Mouse (Mus musculus): ENCODE data around the gene Sp1. TPM values are rescaled to one million over a fixed set of nuclear protein-coding genes. Genes with fewer than 3 reads are reported as not detected.

Gene Sp1
- polyA plus RNA-seq, 1 experiment = 13.4 TPM

DNA sequence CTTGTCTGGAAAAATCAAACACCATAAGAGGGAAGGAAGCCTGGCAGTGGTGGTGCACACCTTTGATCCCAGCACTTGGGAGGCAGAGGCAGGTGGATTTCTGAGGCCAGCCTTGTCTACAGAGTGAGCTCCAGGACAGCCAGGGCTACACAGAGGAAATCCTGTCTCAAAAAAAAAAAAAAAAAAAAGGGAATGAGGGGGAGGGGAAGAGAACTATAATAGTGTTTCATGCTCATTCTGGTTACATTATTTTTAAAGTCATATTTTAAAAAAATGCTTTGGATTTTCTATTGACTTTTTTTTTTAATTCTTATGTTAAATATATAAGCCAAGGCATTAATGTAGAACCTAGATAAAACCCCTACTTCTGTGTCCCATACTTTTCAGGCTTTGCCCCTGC lies 7.7 kb downstream of the Sp1 start:
- peaks cover 87% of the 10 kb centered on the region for H3K36me3 ChIP-seq (ENCODE audit: control insufficient read depth, insufficient read depth)

GRCm38 (mm10) chr15:102417524-102417923 lies 11.6 kb downstream of the Sp1 start:
- no peak overlapping the region for H3ac ChIP-seq (ENCODE audit: control insufficient read depth, insufficient read length, low read depth)
- H3K36me3 ChIP-seq (ENCODE audit: control insufficient read depth, insufficient read depth) = peaks cover 75% of the 10 kb centered on the region
- H3K79me3 ChIP-seq (ENCODE audit: low read depth) = peaks cover 81% of the 10 kb centered on the region

More for the DNA sequence above, 7.7 kb downstream of the Sp1 start:
- Histone ChIP-seq H3K27me3 (ENCODE audit: control insufficient read depth, insufficient read depth, insufficient read length) (no peaks in the 10 kb centered on the region), H3K79me2 (ENCODE audit: control insufficient read depth, insufficient read depth) (peaks cover 100% of the 10 kb centered on the region), H3K4me3 (ENCODE audit: insufficient read depth, poor library complexity, severe bottlenecking) (no peak overlapping the region), H3ac (ENCODE audit: control insufficient read depth, insufficient read length, low read depth) (no peak overlapping the region), H3K79me3 (ENCODE audit: low read depth) (peaks cover 91% of the 10 kb centered on the region)
- TF ChIP-seq MYOD1 (IDR thresholded peaks at IDR 0.05; ENCODE audit: control insufficient read depth, insufficient read length, low read depth) (no peak), FOSL1 (IDR thresholded peaks at IDR 0.05; ENCODE audit: insufficient read depth, low read length, poor library complexity, severe bottlenecking) (no peak), CEBPB (IDR thresholded peaks at IDR 0.05; ENCODE audit: low read depth) (no peak), USF1 (IDR thresholded peaks at IDR 0.05; ENCODE audit: low read depth) (no peak), CTCF (IDR thresholded peaks at IDR 0.05; ENCODE audit: control insufficient read depth, insufficient read depth, insufficient read length) (no peak), MYOG (IDR thresholded peaks at IDR 0.05; ENCODE audit: control insufficient read depth, extremely low read depth, insufficient read length) (no peak), MAX (IDR thresholded peaks at IDR 0.05) (no peak)

GRCm38 (mm10) chr15:102420986-102421385 lies 15.0 kb downstream of the Sp1 start:
- no peaks in the 10 kb centered on the region for H3K27me3 ChIP-seq (ENCODE audit: control insufficient read depth, insufficient read depth, insufficient read length)
- peaks cover 93% of the 10 kb centered on the region for H3K79me2 ChIP-seq (ENCODE audit: control insufficient read depth, insufficient read depth)
- H3K4me3 ChIP-seq (ENCODE audit: insufficient read depth, poor library complexity, severe bottlenecking) = no peak overlapping the region
- peaks cover 73% of the 10 kb centered on the region for H3K79me3 ChIP-seq (ENCODE audit: low read depth)
- H3K36me3 ChIP-seq (ENCODE audit: control insufficient read depth, insufficient read depth) = peaks cover 67% of the 10 kb centered on the region
- no peak for TF ChIP-seq FOSL1 (IDR thresholded peaks at IDR 0.05; ENCODE audit: insufficient read depth, low read length, poor library complexity, severe bottlenecking)
- TF ChIP-seq MAX (IDR thresholded peaks at IDR 0.05) = peak; percentile 29
- TF ChIP-seq USF1 (IDR thresholded peaks at IDR 0.05; ENCODE audit: low read depth) = no peak
- no peak overlapping the region for H3ac ChIP-seq (ENCODE audit: control insufficient read depth, insufficient read length, low read depth)

More at GRCm38 (mm10) chr15:102417524-102417923, 11.6 kb downstream of the Sp1 start:
- H3K79me2 ChIP-seq (ENCODE audit: control insufficient read depth, insufficient read depth) = peaks cover 99% of the 10 kb centered on the region
- TF ChIP-seq MYOD1 (IDR thresholded peaks at IDR 0.05; ENCODE audit: control insufficient read depth, insufficient read length, low read depth) (no peak), MAX (IDR thresholded peaks at IDR 0.05) (no peak), FOSL1 (IDR thresholded peaks at IDR 0.05; ENCODE audit: insufficient read depth, low read length, poor library complexity, severe bottlenecking) (no peak), CTCF (IDR thresholded peaks at IDR 0.05; ENCODE audit: control insufficient read depth, insufficient read depth, insufficient read length) (no peak)
- H3K27me3 ChIP-seq (ENCODE audit: control insufficient read depth, insufficient read depth, insufficient read length) = no peaks in the 10 kb centered on the region
- no peak overlapping the region for H3K4me3 ChIP-seq (ENCODE audit: insufficient read depth, poor library complexity, severe bottlenecking)

GRCm38 (mm10) chr15:102421437-102421836 lies 15.5 kb downstream of the Sp1 start:
- Histone ChIP-seq H3K79me2 (ENCODE audit: control insufficient read depth, insufficient read depth) (peaks cover 90% of the 10 kb centered on the region), H3K79me3 (ENCODE audit: low read depth) (peaks cover 70% of the 10 kb centered on the region), H3ac (ENCODE audit: control insufficient read depth, insufficient read length, low read depth) (no peak overlapping the region), H3K36me3 (ENCODE audit: control insufficient read depth, insufficient read depth) (peaks cover 68% of the 10 kb centered on the region), H3K4me3 (ENCODE audit: insufficient read depth, poor library complexity, severe bottlenecking) (no peak overlapping the region), H3K27me3 (ENCODE audit: control insufficient read depth, insufficient read depth, insufficient read length) (no peaks in the 10 kb centered on the region)
- TF ChIP-seq MAX (IDR thresholded peaks at IDR 0.05) = no peak
- no peak for TF ChIP-seq MYOD1 (IDR thresholded peaks at IDR 0.05; ENCODE audit: control insufficient read depth, insufficient read length, low read depth)
- no peak for TF ChIP-seq MYOG (IDR thresholded peaks at IDR 0.05; ENCODE audit: control insufficient read depth, extremely low read depth, insufficient read length)
- no peak for TF ChIP-seq CEBPB (IDR thresholded peaks at IDR 0.05; ENCODE audit: low read depth)
- no peak for TF ChIP-seq USF1 (IDR thresholded peaks at IDR 0.05; ENCODE audit: low read depth)
- TF ChIP-seq FOSL1 (IDR thresholded peaks at IDR 0.05; ENCODE audit: insufficient read depth, low read length, poor library complexity, severe bottlenecking) = no peak

GRCm38 (mm10) chr15:102423602-102424240 lies 17.8 kb downstream of the Sp1 start:
- TF ChIP-seq USF1 (IDR thresholded peaks at IDR 0.05; ENCODE audit: low read depth) (no peak), FOSL1 (IDR thresholded peaks at IDR 0.05; ENCODE audit: insufficient read depth, low read length, poor library complexity, severe bottlenecking) (no peak), CEBPB (IDR thresholded peaks at IDR 0.05; ENCODE audit: low read depth) (no peak), MAX (IDR thresholded peaks at IDR 0.05) (no peak), MYOG (IDR thresholded peaks at IDR 0.05; ENCODE audit: control insufficient read depth, extremely low read depth, insufficient read length) (no peak), MYOD1 (IDR thresholded peaks at IDR 0.05; ENCODE audit: control insufficient read depth, insufficient read length, low read depth) (no peak), CTCF (IDR thresholded peaks at IDR 0.05; ENCODE audit: control insufficient read depth, insufficient read depth, insufficient read length) (no peak)
- no peak overlapping the region for H3ac ChIP-seq (ENCODE audit: control insufficient read depth, insufficient read length, low read depth)
- no peaks in the 10 kb centered on the region for H3K27me3 ChIP-seq (ENCODE audit: control insufficient read depth, insufficient read depth, insufficient read length)
- H3K36me3 ChIP-seq (ENCODE audit: control insufficient read depth, insufficient read depth) = peaks cover 70% of the 10 kb centered on the region
- peaks cover 69% of the 10 kb centered on the region for H3K79me2 ChIP-seq (ENCODE audit: control insufficient read depth, insufficient read depth)
- H3K79me3 ChIP-seq (ENCODE audit: low read depth) = peaks cover 51% of the 10 kb centered on the region
- H3K4me3 ChIP-seq (ENCODE audit: insufficient read depth, poor library complexity, severe bottlenecking) = no peak overlapping the region

DNA sequence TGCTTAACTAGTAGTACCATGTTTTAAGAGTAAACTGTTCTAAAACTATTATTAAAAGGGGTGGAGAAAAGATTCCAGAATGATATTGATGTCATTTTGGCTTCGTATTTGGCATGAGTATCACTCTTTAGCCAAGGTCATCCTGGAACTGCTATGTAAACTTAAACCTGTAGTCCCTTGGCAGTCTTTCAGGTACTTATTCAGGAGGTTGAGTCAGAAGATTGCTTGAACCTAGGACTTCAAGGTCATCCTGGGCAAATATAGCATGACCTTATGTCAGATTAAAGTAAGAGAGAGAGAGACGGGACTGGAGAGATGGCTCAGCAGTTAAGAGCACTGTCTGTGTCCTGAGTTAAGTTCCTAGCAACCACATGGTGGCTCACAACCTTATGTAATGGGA lies 18.7 kb downstream of the Sp1 start:
- H3K79me2 ChIP-seq (ENCODE audit: control insufficient read depth, insufficient read depth) = peaks cover 60% of the 10 kb centered on the region
- H3ac ChIP-seq (ENCODE audit: control insufficient read depth, insufficient read length, low read depth) = no peak overlapping the region
- TF ChIP-seq FOSL1 (IDR thresholded peaks at IDR 0.05; ENCODE audit: insufficient read depth, low read length, poor library complexity, severe bottlenecking) (no peak), CTCF (IDR thresholded peaks at IDR 0.05; ENCODE audit: control insufficient read depth, insufficient read depth, insufficient read length) (no peak), CEBPB (IDR thresholded peaks at IDR 0.05; ENCODE audit: low read depth) (no peak), MYOD1 (IDR thresholded peaks at IDR 0.05; ENCODE audit: control insufficient read depth, insufficient read length, low read depth) (no peak), MYOG (IDR thresholded peaks at IDR 0.05; ENCODE audit: control insufficient read depth, extremely low read depth, insufficient read length) (no peak), MAX (IDR thresholded peaks at IDR 0.05) (no peak), USF1 (IDR thresholded peaks at IDR 0.05; ENCODE audit: low read depth) (no peak)
- peaks cover 70% of the 10 kb centered on the region for H3K36me3 ChIP-seq (ENCODE audit: control insufficient read depth, insufficient read depth)
- peaks cover 42% of the 10 kb centered on the region for H3K79me3 ChIP-seq (ENCODE audit: low read depth)
- no peaks in the 10 kb centered on the region for H3K27me3 ChIP-seq (ENCODE audit: control insufficient read depth, insufficient read depth, insufficient read length)
- no peak overlapping the region for H3K4me3 ChIP-seq (ENCODE audit: insufficient read depth, poor library complexity, severe bottlenecking)
